Mouse (Mus musculus) lung, embryonic 14.5 days (tissue): ENCODE results near the gene BC017158. TPM values are rescaled to one million over a fixed set of nuclear protein-coding genes. Genes with fewer than 3 reads are reported as not detected.
"Not testable (repeated sequence)": the region's sequence is repeated elsewhere in the genome, so short reads cannot be mapped to it uniquely, and the experiment has no call there.

Experiments used
- ATAC-seq: fragments of 200-750 bp; cut with Nextera tagmentation; 2 replicates; pipeline ENCODE4 v1.8.0; 2017; ENCODE audit warnings: mild to moderate bottlenecking, moderate TSS enrichment, moderate library complexity; ENCODE audit not compliant: insufficient read depth
- DNase-seq: peaks from one replicate; pipeline ENCODE4 v3.0.0-alpha.2; 2015
- H3K27ac ChIP-seq: fragments of 300-500 bp; sonication (generic); 2 replicates; pipeline ENCODE4 v1.5.1; 2014; ENCODE audit warnings: low read depth, mild to moderate bottlenecking, moderate library complexity
- H3K27me3 ChIP-seq: fragments of 300-500 bp; sonication (generic); 2 replicates; pipeline ENCODE4 v1.6.1; 2014; ENCODE audit warnings: low read length, control low read depth; ENCODE audit not compliant: insufficient read depth
- H3K36me3 ChIP-seq: fragments of 300-500 bp; sonication (generic); 2 replicates; pipeline ENCODE4 v1.6.1; 2014; ENCODE audit warnings: control low read depth; ENCODE audit not compliant: insufficient read depth
- H3K4me1 ChIP-seq: fragments of 300-500 bp; sonication (generic); 2 replicates; pipeline ENCODE4 v1.6.1; 2014; ENCODE audit warnings: antibody characterized with exemption, control low read depth; ENCODE audit not compliant: insufficient read depth
- H3K4me2 ChIP-seq: fragments of 300-500 bp; sonication (generic); 2 replicates; pipeline ENCODE4 v1.6.1; 2014; ENCODE audit warnings: mild to moderate bottlenecking
- H3K4me3 ChIP-seq: fragments of 300-500 bp; sonication (generic); 2 replicates; pipeline ENCODE4 v1.5.1; 2014; ENCODE audit warnings: low read depth, low read length
- H3K9ac ChIP-seq: fragments of 300-500 bp; sonication (generic); 2 replicates; pipeline ENCODE4 v1.6.1; 2014
- H3K9me3 ChIP-seq: fragments of 300-500 bp; sonication (generic); 2 replicates; pipeline ENCODE4 v1.6.1; 2016; ENCODE audit warnings: low read depth, low read length, control low read depth
- CTCF ChIP-seq: IDR thresholded peaks from 2 replicates; pipeline ENCODE4 v1.5.1; 2016; ENCODE audit warnings: antibody characterized with exemption, low read depth
- WGBS: fragments of 180-500 bp; shearing (Covaris S2); extraction: QIAGEN DNeasy Blood & Tissue Kit; methylation state at CpG from one replicate; pipeline ENCODE4 v1.1.7; 2014; 5-methylcytosine and 5-hydroxymethylcytosine counted together
- polyA plus RNA-seq: library from polyadenylated mRNA; unstranded; fragments of >200 nt; fragmentation: Nextera tagmentation; extraction: Ambion mirVana; gene quantifications from 2 replicates; pipeline ENCODE4 v1.2.1, GENCODE M21; 2014

BC017158 gene
- 38.6 and 40.4 TPM in 2 replicates for polyA plus RNA-seq

GRCm38 (mm10) chr7:128297617-128298480 lies at the start of gene BC017158:
TSS of gene BC017158 (minus strand) at chr7:128298170.
- peak; percentile 75 for ATAC-seq
- Histone ChIP-seq H3K9ac (peak within 1 kb of the TSS; percentile 92), H3K4me1 (peaks cover 4% of the 10 kb centered on the region; the same call in 1 of the 2 replicates), H3K4me3 (peak within 1 kb of the TSS; percentile 93), H3K9me3 (no peaks in the 10 kb centered on the region), H3K27me3 (no peaks in the 10 kb centered on the region), H3K4me2 (peak within 1 kb of the TSS; percentile 94), H3K27ac (peak within 1 kb of the TSS; percentile 93), H3K36me3 (peaks cover 14% of the 10 kb centered on the region)
- TF ChIP-seq CTCF: no peak
- 1% methylated on average over 45 of the region's 47 CpGs for WGBS
- peak; percentile 89 for DNase-seq

GRCm38 (mm10) chr7:128346991-128347390 lies 49.0 kb upstream of the BC017158 start:
- no peak for ATAC-seq
- no peak for DNase-seq
- Histone ChIP-seq H3K27me3 (no peaks in the 10 kb centered on the region), H3K36me3 (no peaks in the 10 kb centered on the region), H3K27ac (no peak overlapping the region), H3K4me1 (0 out of 2 replicates have a peak, but pooled peaks cover 3% of the 10 kb centered on the region), H3K4me2 (no peak overlapping the region), H3K4me3 (no peak overlapping the region), H3K9me3 (no peaks in the 10 kb centered on the region), H3K9ac (no peak overlapping the region)
- WGBS: 57% methylated on average over 8 of the region's 8 CpGs
- no peak for TF ChIP-seq CTCF

GRCm38 (mm10) chr7:128346522-128346921 lies 48.6 kb upstream of the BC017158 start:
- DNase-seq: no peak
- no peaks in the 10 kb centered on the region for H3K9me3 ChIP-seq
- WGBS: 59% methylated on average over 2 of the region's 2 CpGs

GRCm38 (mm10) chr7:128345691-128346090 lies 47.7 kb upstream of the BC017158 start:
- TF ChIP-seq CTCF: no peak
- no peaks in the 10 kb centered on the region for H3K36me3 ChIP-seq
- H3K9me3 ChIP-seq: no peaks in the 10 kb centered on the region
- 78% methylated on average over 6 of the region's 6 CpGs for WGBS
- DNase-seq (no peak), ATAC-seq (no peak)
- H3K4me3 ChIP-seq: no peak overlapping the region
- no peak overlapping the region for H3K9ac ChIP-seq
- H3K4me2 ChIP-seq: no peak overlapping the region
- H3K4me1 ChIP-seq: 0 out of 2 replicates have a peak, but pooled peaks cover 3% of the 10 kb centered on the region
- H3K27me3 ChIP-seq: no peaks in the 10 kb centered on the region
- H3K27ac ChIP-seq: no peak overlapping the region

More at GRCm38 (mm10) chr7:128346522-128346921, 48.6 kb upstream of the BC017158 start:
- ATAC-seq: no peak
- Histone ChIP-seq H3K36me3 (no peaks in the 10 kb centered on the region), H3K4me1 (0 out of 2 replicates have a peak, but pooled peaks cover 3% of the 10 kb centered on the region), H3K4me2 (no peak overlapping the region), H3K27ac (no peak overlapping the region), H3K4me3 (no peak overlapping the region), H3K9ac (no peak overlapping the region), H3K27me3 (no peaks in the 10 kb centered on the region)
- no peak for TF ChIP-seq CTCF

- Histone ChIP-seq H3K9ac (no peak overlapping the region), H3K9me3 (no peaks in the 10 kb centered on the region), H3K4me1 (0 out of 2 replicates have a peak, but pooled peaks cover 3% of the 10 kb centered on the region), H3K36me3 (no peaks in the 10 kb centered on the region), H3K27ac (no peak overlapping the region), H3K4me3 (no peak overlapping the region), H3K4me2 (no peak overlapping the region), H3K27me3 (no peaks in the 10 kb centered on the region)
- DNase-seq: peak; percentile 90
- WGBS: 50% methylated on average over 6 of the region's 6 CpGs
- TF ChIP-seq CTCF: peak; percentile 100
- ATAC-seq: peak; percentile 72
Observed at GRCm38 (mm10) chr7:128344928-128345653, 47.1 kb upstream of the BC017158 start.

GRCm38 (mm10) chr7:128344488-128344887 lies 46.5 kb upstream of the BC017158 start:
- ATAC-seq (no peak), DNase-seq (no peak)
- Histone ChIP-seq H3K27ac (no peak overlapping the region), H3K36me3 (no peaks in the 10 kb centered on the region), H3K27me3 (no peaks in the 10 kb centered on the region), H3K4me1 (0 out of 2 replicates have a peak, but pooled peaks cover 3% of the 10 kb centered on the region), H3K9me3 (no peaks in the 10 kb centered on the region), H3K4me3 (no peak overlapping the region), H3K9ac (no peak overlapping the region), H3K4me2 (no peak overlapping the region)
- TF ChIP-seq CTCF: no peak
- 73% methylated on average over 7 of the region's 7 CpGs for WGBS

- not testable (repeated sequence) for ATAC-seq, H3K4me2 ChIP-seq, H3K36me3 ChIP-seq, H3K4me3 ChIP-seq, H3K4me1 ChIP-seq, H3K9me3 ChIP-seq, H3K27ac ChIP-seq, H3K9ac ChIP-seq, DNase-seq, H3K27me3 ChIP-seq
- 91% methylated on average over 7 of the region's 10 CpGs for WGBS
Observed at GRCm38 (mm10) chr7:128342691-128343090, 44.7 kb upstream of the BC017158 start.

- 46% methylated on average over 9 of the region's 9 CpGs for WGBS
- H3K27ac ChIP-seq, H3K36me3 ChIP-seq, H3K4me1 ChIP-seq, H3K4me3 ChIP-seq, H3K9ac ChIP-seq, H3K27me3 ChIP-seq, DNase-seq, H3K4me2 ChIP-seq, ATAC-seq, H3K9me3 ChIP-seq: not testable (repeated sequence)
Observed at GRCm38 (mm10) chr7:128340321-128340720, 42.4 kb upstream of the BC017158 start.
